Mouse (Mus musculus) small intestine, adult 2 months (tissue): ENCODE measurements at regions not wholly inside any gene's neighbourhood (a gene's known extent, or its start where the extent isn't known, plus 50 kb on each side); places are given as distances from the start of the nearest gene placed in this dataset.

Experiments used
- H3K27ac ChIP-seq: fragments of 200-500 bp; 2 replicates; pipeline ENCODE4 v1.5.1; 2012; ENCODE audit warnings: low read depth, low read length, control low read depth, inconsistent platforms; ENCODE audit not compliant: insufficient read depth
- H3K27me3 ChIP-seq: fragments of 200-500 bp; 2 replicates; pipeline ENCODE4 v1.6.1; 2012; ENCODE audit warnings: mild to moderate bottlenecking, moderate library complexity, low read length, inconsistent platforms; ENCODE audit not compliant: control insufficient read depth, insufficient read depth
- H3K36me3 ChIP-seq: fragments of 200-500 bp; 2 replicates; pipeline ENCODE4 v1.6.1; 2012; ENCODE audit warnings: mild to moderate bottlenecking, low read length, control low read depth, inconsistent platforms; ENCODE audit not compliant: control insufficient read depth, insufficient read depth
- H3K4me1 ChIP-seq: fragments of 200-500 bp; 2 replicates; pipeline ENCODE4 v1.6.1; 2012; ENCODE audit warnings: low read length, inconsistent platforms, mixed read lengths; ENCODE audit not compliant: control insufficient read depth, insufficient read depth, insufficient read length
- H3K4me3 ChIP-seq: fragments of 200-500 bp; 2 replicates; pipeline ENCODE4 v1.5.1; 2012; ENCODE audit warnings: low read depth, mild to moderate bottlenecking, control low read depth, inconsistent platforms, low read length, moderate library complexity
- CTCF ChIP-seq: fragments of 200-500 bp; IDR thresholded peaks from 2 replicates; pipeline ENCODE4 v1.5.1; 2012; ENCODE audit warnings: low read depth, mild to moderate bottlenecking, control low read depth, inconsistent platforms, low read length, moderate library complexity, mixed read lengths; ENCODE audit not compliant: insufficient replicate concordance, insufficient read length; ENCODE audit errors: extremely low read depth
- POLR2A ChIP-seq: fragments of 200-500 bp; IDR thresholded peaks from 2 replicates; pipeline ENCODE4 v1.6.1; 2012; ENCODE audit warnings: low read depth, mild to moderate bottlenecking, control low read depth, inconsistent platforms, low read length, moderate library complexity
- WGBS: fragments of 180-500 bp; shearing (Covaris S2); methylation state at CpG from one replicate; pipeline ENCODE4 v1.1.7; 2018; 5-methylcytosine and 5-hydroxymethylcytosine counted together

DNA sequence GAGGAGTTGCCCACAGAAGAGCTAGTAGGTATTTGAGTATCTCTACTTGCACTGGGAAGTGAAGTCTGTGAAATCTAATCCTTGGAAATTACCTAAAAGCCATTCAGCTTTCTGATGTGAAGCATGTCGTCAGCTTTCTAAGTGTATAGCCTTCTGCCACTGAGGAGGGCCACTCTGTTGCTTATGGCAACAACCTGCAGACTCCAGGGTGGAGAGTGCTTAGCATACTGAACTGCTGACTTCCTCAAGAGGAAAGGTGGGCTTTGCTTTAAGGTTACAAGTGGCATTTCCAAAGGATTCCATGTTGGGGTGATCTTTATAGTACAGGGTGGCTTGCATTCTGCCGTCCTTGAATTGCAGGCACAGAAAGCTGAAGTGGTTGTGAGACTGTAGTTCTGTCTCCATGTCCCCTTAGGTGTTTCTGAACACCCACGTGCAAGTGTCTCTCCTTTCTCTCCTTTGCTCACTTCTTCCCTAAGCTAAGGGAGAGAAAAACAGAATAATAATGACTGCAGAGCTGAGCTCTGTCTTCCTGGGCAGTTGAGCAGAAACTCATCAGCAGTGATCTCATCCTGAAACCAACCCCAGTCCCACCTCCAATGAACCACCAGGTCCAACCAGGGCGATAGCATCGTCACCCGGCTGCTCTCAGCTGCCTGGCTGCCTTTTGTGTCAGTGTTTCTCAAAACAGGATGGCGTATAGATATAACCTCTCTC is 292.3 kb upstream of the Nrp1 start:
- TF ChIP-seq POLR2A (no peak), CTCF (no peak)
- WGBS = 75% methylated on average over 7 of the region's 7 CpGs
- Histone ChIP-seq H3K4me1 (no peaks in the 10 kb centered on the region), H3K27ac (no peak overlapping the region), H3K27me3 (no peaks in the 10 kb centered on the region), H3K36me3 (no peaks in the 10 kb centered on the region), H3K4me3 (no peak overlapping the region)

DNA sequence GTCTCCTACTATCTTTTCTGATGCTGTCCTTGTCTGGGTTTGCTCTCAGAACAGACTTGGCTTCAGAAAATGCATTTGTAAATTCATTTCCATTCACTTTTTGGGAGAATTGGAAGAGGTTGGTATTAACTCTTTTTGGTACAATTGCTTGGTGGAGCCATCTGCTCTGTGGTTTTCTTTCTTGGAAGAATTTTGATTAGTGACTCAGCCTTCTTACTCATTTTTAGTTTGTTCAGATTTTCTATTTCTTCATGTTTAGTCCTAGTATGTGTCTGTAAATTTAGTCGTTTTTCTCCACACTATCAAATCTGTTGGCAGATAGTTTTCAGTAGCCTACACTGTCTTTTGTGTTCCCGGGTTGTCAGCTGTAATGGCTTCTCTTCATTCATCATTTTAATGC is 288.7 kb upstream of the Nrp1 start:
- Histone ChIP-seq H3K4me3 (no peak overlapping the region), H3K4me1 (no peaks in the 10 kb centered on the region), H3K36me3 (no peaks in the 10 kb centered on the region), H3K27me3 (no peaks in the 10 kb centered on the region), H3K27ac (no peak overlapping the region)
- 75% methylated on average over 2 of the region's 2 CpGs for WGBS
- no peak for TF ChIP-seq CTCF
- TF ChIP-seq POLR2A = no peak

DNA sequence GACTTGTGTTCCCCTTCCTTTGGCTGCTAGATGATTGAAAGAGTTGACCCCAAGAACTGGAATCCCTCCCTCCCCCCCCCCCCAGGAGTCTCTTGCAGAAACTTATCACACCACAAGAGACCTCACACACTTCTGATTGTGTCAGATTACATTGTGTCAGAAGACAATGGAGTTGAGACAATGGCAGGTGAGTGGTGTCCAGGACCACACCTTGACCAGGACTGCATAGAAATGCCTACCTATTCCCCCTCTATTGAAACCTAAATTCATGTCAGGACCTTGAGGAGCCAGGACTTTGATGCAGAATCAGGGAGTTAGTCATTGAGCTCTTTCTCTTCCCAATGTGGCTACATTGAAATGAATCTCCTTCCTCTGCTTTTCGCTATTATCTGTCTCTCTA is 282.8 kb upstream of the Nrp1 start:
- TF ChIP-seq CTCF (no peak), POLR2A (no peak)
- H3K4me3 ChIP-seq = no peak overlapping the region
- peaks cover 2% of the 10 kb centered on the region; the same call in 1 of the 2 replicates for H3K4me1 ChIP-seq
- 89% methylated on average over 1 of the region's 1 CpGs for WGBS
- no peaks in the 10 kb centered on the region for H3K27me3 ChIP-seq
- no peaks in the 10 kb centered on the region for H3K36me3 ChIP-seq
- no peak overlapping the region for H3K27ac ChIP-seq

DNA sequence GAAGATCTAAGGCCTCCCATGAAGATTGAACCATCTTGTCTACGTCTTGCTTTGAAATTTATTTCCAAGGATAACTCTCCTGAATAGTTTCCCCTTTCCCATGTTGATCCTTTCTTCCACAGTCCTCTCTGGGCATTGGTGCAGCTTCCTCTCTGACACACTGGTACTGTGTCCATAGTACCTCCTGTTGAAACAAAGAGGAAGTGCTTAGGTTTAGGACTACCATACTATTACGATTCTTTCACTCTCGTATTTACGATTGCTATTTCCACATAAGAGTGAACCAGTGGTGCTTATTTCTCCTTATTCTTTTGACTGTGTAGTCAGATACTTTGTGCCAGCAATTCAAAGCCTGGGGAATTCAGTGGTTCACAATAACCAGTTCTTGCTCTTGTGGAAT is 282.2 kb upstream of the Nrp1 start:
- no peak overlapping the region for H3K4me3 ChIP-seq
- H3K27me3 ChIP-seq = no peaks in the 10 kb centered on the region
- no peak overlapping the region for H3K27ac ChIP-seq
- H3K4me1 ChIP-seq = peaks cover 2% of the 10 kb centered on the region; the same call in 1 of the 2 replicates
- H3K36me3 ChIP-seq = no peaks in the 10 kb centered on the region
- 85% methylated on average over 4 of the region's 4 CpGs for WGBS
- no peak for TF ChIP-seq CTCF
- TF ChIP-seq POLR2A = no peak

DNA sequence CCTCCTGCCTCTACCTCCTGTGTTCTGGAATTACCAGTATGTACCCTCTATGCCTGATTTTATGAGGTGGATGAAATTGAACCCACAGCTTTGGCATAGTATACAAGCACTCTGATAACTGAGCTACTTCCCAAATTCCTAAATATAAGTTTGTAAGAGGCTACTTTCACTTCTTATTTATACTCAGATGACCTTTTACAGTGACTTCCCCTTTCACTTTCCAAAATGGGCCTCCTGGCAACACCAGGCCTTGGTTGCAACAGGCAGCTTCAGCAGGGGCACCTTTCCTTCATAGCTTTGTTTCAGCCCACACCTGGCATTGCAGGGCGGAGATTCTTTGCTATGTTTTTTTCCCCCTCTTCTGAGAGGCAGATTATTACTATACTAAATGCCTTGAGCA is 279.7 kb upstream of the Nrp1 start:
- Histone ChIP-seq H3K4me1 (peaks cover 2% of the 10 kb centered on the region; the same call in 1 of the 2 replicates), H3K4me3 (no peak overlapping the region), H3K27ac (no peak overlapping the region), H3K36me3 (no peaks in the 10 kb centered on the region), H3K27me3 (no peaks in the 10 kb centered on the region)
- 42% methylated on average over 1 of the region's 1 CpGs for WGBS
- TF ChIP-seq CTCF (no peak), POLR2A (no peak)

DNA sequence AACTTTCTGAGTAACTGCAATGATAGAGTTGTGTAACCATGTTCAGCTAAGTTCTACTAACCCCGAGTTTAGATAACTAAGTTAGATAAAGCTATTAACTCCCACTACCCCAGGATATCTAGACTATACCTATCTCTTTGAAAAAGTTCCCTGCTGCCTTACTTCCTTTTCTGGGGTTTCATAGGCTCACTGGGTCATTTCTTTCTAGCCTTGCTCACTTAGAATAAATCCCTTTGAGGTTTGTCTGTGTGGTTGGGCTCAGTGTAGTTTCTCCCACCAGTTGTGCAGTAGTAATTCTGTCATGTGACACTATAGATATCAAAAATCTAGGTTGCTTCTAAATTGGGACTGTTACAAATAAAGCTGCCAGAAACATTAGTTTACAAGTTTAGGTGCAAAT is 272.6 kb upstream of the Nrp1 start:
- Histone ChIP-seq H3K4me3 (no peak overlapping the region), H3K36me3 (no peaks in the 10 kb centered on the region), H3K4me1 (no peaks in the 10 kb centered on the region), H3K27ac (no peak overlapping the region), H3K27me3 (no peaks in the 10 kb centered on the region)
- WGBS = 33% methylated on average over 1 of the region's 1 CpGs
- TF ChIP-seq CTCF (no peak), POLR2A (no peak)

DNA sequence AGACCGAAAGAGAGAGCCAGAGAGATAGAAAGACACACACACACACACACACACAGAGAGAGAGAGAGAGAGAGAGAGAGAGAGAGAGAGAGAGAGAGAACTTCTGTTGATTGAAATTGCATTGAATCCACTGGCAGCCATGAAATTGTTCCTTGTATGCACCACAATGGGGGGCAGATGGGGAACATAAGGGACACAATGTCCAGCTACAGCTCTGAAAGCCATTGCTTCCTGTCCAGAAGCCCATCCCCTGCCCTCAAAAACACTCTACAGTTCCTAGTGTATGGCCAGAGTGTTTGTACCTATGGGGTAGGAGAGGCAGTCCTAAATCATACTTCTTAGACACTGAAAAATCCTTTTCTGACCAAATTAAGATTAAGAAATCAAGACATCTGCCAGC is 270.9 kb upstream of the Nrp1 start:
- 89% methylated on average over 1 of the region's 1 CpGs for WGBS

More for the DNA sequence above, 270.9 kb upstream of the Nrp1 start:
- Histone ChIP-seq H3K27me3 (no peaks in the 10 kb centered on the region), H3K36me3 (no peaks in the 10 kb centered on the region), H3K4me3 (no peak overlapping the region), H3K4me1 (no peaks in the 10 kb centered on the region), H3K27ac (no peak overlapping the region)
- no peak for TF ChIP-seq POLR2A
- no peak for TF ChIP-seq CTCF
